Mouse (Mus musculus) right cerebral cortex, postnatal 25 days (tissue): ENCODE data around the gene Gm11756.
"Not testable (repeated sequence)": the region's sequence is repeated elsewhere in the genome, so short reads cannot be mapped to it uniquely, and the experiment has no call there.

Experiments
- DNase-seq: peaks from one replicate; pipeline ENCODE4 v3.0.0; 2022

Gm11756 gene

DNA sequence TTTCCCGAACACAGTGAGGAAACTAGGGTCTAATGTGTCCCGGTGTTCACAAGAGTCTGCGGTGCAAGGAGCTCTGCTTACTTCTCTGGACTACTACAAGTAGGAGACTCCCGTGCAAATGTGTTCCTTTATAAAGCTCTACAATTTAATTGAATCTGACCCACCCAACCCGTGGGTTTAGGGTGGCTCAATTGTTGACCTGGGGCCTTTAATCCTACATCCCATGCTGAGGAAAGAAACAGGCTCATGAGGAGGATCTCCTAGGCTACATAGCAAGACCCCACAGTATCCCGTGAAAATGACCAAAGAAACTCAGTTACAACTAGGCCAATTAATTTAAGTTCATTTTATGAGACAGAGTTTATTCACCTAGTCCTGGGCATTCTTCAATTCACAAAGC is at the start of gene Gm11756:
Gene Gm11756 (minus strand): TSS at position 101 of the 400 bp plus-strand sequence.
- DNase-seq: not testable (repeated sequence)

DNA sequence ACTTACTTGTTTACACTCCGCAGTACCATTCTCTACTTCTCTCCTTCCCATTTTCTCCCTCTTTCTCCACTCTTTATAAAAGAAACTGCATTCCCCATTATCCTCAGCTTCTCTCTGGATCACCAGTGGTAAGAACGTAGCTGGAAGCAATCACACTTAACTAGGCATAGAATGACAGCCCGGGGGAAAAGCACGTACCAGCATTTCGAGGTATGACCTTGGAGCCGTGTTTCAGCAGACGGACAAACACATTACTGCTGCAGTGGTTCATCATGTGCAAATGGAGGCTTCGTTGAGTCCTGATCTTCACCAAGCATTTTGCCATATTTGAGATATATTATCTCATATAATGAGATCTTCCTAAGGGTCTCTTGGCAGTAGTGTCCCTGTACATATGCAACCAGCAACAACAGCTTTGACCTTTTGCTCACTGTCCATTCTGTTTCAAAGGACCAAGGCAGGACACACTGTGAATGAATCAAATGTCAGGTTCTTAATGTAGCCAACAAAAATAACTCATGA is 29.9 kb upstream of the Gm11756 start, which contains the start of gene 2310002L09Rik:
Gene 2310002L09Rik (minus strand): TSS at position 472 of the 522 bp plus-strand sequence.
- no peak for DNase-seq

DNA sequence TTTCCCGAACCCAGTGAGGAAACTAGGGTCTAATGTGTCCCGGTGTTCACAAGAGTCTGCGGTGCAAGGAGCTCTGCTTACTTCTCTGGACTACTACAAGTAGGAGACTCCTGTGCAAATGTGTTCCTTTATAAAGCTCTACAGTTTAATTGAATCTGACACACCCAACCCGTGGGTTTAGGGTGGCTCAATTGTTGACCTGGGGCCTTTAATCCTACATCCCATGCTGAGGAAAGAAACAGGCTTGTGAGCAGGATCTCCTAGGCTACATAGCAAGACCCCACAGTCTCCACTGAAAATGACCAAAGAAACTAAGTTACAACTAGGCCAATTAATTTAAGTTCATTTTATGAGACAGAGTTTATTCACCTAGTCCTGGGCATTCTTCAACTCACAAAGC is 14.7 kb downstream of the Gm11756 start, which contains the start of gene Gm13871:
Gene Gm13871 (minus strand): TSS at position 101 of the 400 bp plus-strand sequence.
- DNase-seq: not testable (repeated sequence)

DNA sequence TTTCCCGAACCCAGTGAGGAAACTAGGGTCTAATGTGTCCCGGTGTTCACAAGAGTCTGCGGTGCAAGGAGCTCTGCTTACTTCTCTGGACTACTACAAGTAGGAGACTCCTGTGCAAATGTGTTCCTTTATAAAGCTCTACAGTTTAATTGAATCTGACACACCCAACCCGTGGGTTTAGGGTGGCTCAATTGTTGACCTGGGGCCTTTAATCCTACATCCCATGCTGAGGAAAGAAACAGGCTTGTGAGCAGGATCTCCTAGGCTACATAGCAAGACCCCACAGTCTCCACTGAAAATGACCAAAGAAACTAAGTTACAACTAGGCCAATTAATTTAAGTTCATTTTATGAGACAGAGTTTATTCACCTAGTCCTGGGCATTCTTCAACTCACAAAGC is 29.5 kb downstream of the Gm11756 start, which contains the start of gene Gm11757:
Gene Gm11757 (minus strand): TSS at position 101 of the 400 bp plus-strand sequence.
- DNase-seq: not testable (repeated sequence)

DNA sequence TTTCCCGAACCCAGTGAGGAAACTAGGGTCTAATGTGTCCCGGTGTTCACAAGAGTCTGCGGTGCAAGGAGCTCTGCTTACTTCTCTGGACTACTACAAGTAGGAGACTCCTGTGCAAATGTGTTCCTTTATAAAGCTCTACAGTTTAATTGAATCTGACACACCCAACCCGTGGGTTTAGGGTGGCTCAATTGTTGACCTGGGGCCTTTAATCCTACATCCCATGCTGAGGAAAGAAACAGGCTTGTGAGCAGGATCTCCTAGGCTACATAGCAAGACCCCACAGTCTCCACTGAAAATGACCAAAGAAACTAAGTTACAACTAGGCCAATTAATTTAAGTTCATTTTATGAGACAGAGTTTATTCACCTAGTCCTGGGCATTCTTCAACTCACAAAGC is 44.4 kb downstream of the Gm11756 start, which contains the start of gene Gm11758:
Gene Gm11758 (minus strand): TSS at position 101 of the 400 bp plus-strand sequence.
- DNase-seq: not testable (repeated sequence)
